ENCODE assay signal across 21 mouse cellular contexts in the genomic region with DNA sequence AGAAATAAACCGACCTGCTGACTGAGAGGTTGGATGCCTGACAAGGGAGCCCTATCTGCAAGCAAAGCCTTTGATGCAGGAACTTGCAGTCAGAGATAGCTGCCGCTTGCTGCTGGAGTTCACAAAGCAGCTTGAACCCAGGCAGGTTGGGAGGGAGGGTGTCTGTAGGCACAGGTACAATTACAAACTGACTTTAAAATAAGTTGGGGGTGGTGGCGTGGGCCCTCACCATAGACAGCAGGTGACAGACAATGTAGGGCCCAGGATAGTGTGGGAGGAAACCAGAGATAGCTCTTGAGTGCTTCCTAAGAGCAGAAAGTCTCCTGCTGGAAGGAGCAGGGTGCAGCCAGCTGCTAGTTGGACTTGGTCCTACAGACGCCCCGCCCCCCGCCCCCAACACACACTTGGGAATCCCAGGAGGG. TPM values are rescaled to one million over a fixed set of nuclear protein-coding genes. Genes with fewer than 3 reads are reported as not detected.
A peak's percentile ranks its signal among the peaks of the same experiment; 100 is the strongest.
DNase-seq lines count a peak whose midpoint lies in the region; ATAC-seq and TF ChIP-seq lines count a peak whose summit lies in the region.
"Had no signal": no experiment of that assay in that cellular context is flagged by ENCODE, and none has a peak within 500 bp of the region (broad histone marks: within the 10 kb centered on the region; RNA-seq: fewer than 3 reads in every experiment).

No protein-coding gene starts in this region.

- H3K36me3 ChIP-seq in E14TG2a.4 (ENCODE audit: insufficient read depth, low read length): peaks cover 12% of the 10 kb centered on the region
- peaks cover 14% of the 10 kb centered on the region for H3K36me3 ChIP-seq in erythroblast, embryonic 14.5 days (ENCODE audit: control insufficient read depth)
- no peaks in the 10 kb centered on the region for H3K36me3 ChIP-seq in liver, embryonic 16.5 days (ENCODE audit: control insufficient read depth, insufficient read depth)
- H3K36me3 ChIP-seq in heart, embryonic 12.5 days: no peaks in the 10 kb centered on the region
- H3K36me3 ChIP-seq: limb, embryonic 10.5 days; midbrain, embryonic 12.5 days had no signal

- H3K9ac ChIP-seq in liver, embryonic 16.5 days (ENCODE audit: low read depth, low read length): peak overlapping the region; percentile 50
- H3K9ac ChIP-seq in heart, embryonic 12.5 days: no peak overlapping the region
- H3K9ac ChIP-seq: midbrain, embryonic 12.5 days had no signal

- peak overlapping the region; percentile 83 for H3K27ac ChIP-seq in liver, embryonic 16.5 days (ENCODE audit: low read length)
- H3K27ac ChIP-seq in heart, embryonic 12.5 days (ENCODE audit: poor library complexity, severe bottlenecking): no peak overlapping the region
- H3K27ac ChIP-seq: layer of hippocampus, adult 2 months; limb, embryonic 10.5 days; midbrain, embryonic 12.5 days had no signal

- peak; percentile 69 for DNase-seq in ES-CJ7 (ENCODE audit: low read depth, low spot score)
- no peak for DNase-seq in ovary, adult 18-20 months (ENCODE audit: low spot score)
- no peak for DNase-seq in thymus, postnatal 36 days
- DNase-seq: adrenal gland, postnatal 36 days; cerebellum, postnatal 14 days; heart, postnatal 4 days; kidney, adult 11 months; kidney, postnatal 10 days; lung, adult 2 months; lung, postnatal 36 days had no signal

- H3K27me3 ChIP-seq in E14TG2a.4 (ENCODE audit: insufficient read depth, low read length): no peaks in the 10 kb centered on the region
- H3K27me3 ChIP-seq in erythroblast, embryonic 14.5 days (ENCODE audit: control insufficient read depth): peaks cover 11% of the 10 kb centered on the region
- no peaks in the 10 kb centered on the region for H3K27me3 ChIP-seq in liver, embryonic 16.5 days (ENCODE audit: control insufficient read depth, insufficient read depth, low read depth, low read length)
- H3K27me3 ChIP-seq in heart, embryonic 12.5 days (replicated peaks): peaks cover 25% of the 10 kb centered on the region

- 39% methylated on average over 6 of the region's 6 CpGs for WGBS in liver, embryonic 16.5 days (ENCODE audit: insufficient replicate concordance)
- WGBS in heart, embryonic 12.5 days: 53% methylated on average over 6 of the region's 6 CpGs

- no peak for ATAC-seq in liver, embryonic 16.5 days (ENCODE audit: low read depth)
- ATAC-seq in heart, embryonic 12.5 days (ENCODE audit: insufficient number of reproducible peaks, low FRiP score): no peak
- ATAC-seq: activated CD4-positive, CD25-positive, alpha-beta regulatory T cell, adult 4 months; forebrain, embryonic 14.5 days; hindbrain, embryonic 16.5 days had no signal

- H3K4me2 ChIP-seq in liver, embryonic 16.5 days (ENCODE audit: low read depth, low read length): peak overlapping the region; percentile 33
- no peak overlapping the region for H3K4me2 ChIP-seq in heart, embryonic 12.5 days
- H3K4me2 ChIP-seq: midbrain, embryonic 12.5 days had no signal

- H3K4me3 ChIP-seq in E14TG2a.4 (replicated peaks; ENCODE audit: low read length): peak overlapping the region; percentile 98
- peak overlapping the region; percentile 51 for H3K4me3 ChIP-seq in erythroblast, embryonic 14.5 days (replicated peaks)
- H3K4me3 ChIP-seq in liver, embryonic 16.5 days (ENCODE audit: low read depth, low read length): no peak overlapping the region
- no peak overlapping the region for H3K4me3 ChIP-seq in heart, embryonic 12.5 days
- H3K4me3 ChIP-seq: layer of hippocampus, adult 2 months; limb, embryonic 10.5 days; midbrain, embryonic 12.5 days had no signal

- no peak for TF ChIP-seq CTCF in E14TG2a.4 (conservative IDR thresholded peaks at IDR 0.05; ENCODE audit: low read length)

- peaks cover 66% of the 10 kb centered on the region for H3K4me1 ChIP-seq in E14TG2a.4 (replicated peaks; ENCODE audit: low read depth, low read length)
- H3K4me1 ChIP-seq in erythroblast, embryonic 14.5 days (ENCODE audit: control insufficient read depth): peaks cover 81% of the 10 kb centered on the region
- peaks cover 56% of the 10 kb centered on the region for H3K4me1 ChIP-seq in liver, embryonic 16.5 days (ENCODE audit: control insufficient read depth, low read depth, low read length)
- H3K4me1 ChIP-seq in heart, embryonic 12.5 days (replicated peaks): 0 out of 2 replicates have a peak, but pooled peaks cover 7% of the 10 kb centered on the region

- no peaks in the 10 kb centered on the region for H3K9me3 ChIP-seq in E14TG2a.4 (ENCODE audit: low read length)
- H3K9me3 ChIP-seq in erythroblast, embryonic 14.5 days (ENCODE audit: control insufficient read depth, low read length): peaks cover 3% of the 10 kb centered on the region
- no peaks in the 10 kb centered on the region for H3K9me3 ChIP-seq in liver, embryonic 16.5 days (replicated peaks; ENCODE audit: control insufficient read depth, low read length)
- no peaks in the 10 kb centered on the region for H3K9me3 ChIP-seq in heart, embryonic 12.5 days (replicated peaks)
- H3K9me3 ChIP-seq: limb, embryonic 10.5 days; midbrain, embryonic 12.5 days had no signal

RNA-seq across cellular contexts. Expression of a gene that starts 2.9 kb away (rescaled TPM):
- polyA plus RNA-seq in erythroblast, embryonic 14.5 days (2012): 86.9 and 108 TPM in 2 replicates
- polyA plus RNA-seq in liver, embryonic 16.5 days (2015; fragmentation: Nextera tagmentation; extraction: Ambion mirVana): 256 and 283 TPM in 2 replicates
- polyA plus RNA-seq in heart, embryonic 12.5 days (2016; fragmentation: Nextera tagmentation; extraction: Ambion mirVana): 52.7 and 55.1 TPM in 2 replicates

RNA-seq across cellular contexts. Expression of a gene that starts 42.2 kb away (rescaled TPM):
- polyA plus RNA-seq in erythroblast, embryonic 14.5 days (2012): not detected in 2 replicates
- 0.36 and 0.54 TPM in 2 replicates for polyA plus RNA-seq in liver, embryonic 16.5 days (2015; fragmentation: Nextera tagmentation; extraction: Ambion mirVana)
- polyA plus RNA-seq in heart, embryonic 12.5 days (2016; fragmentation: Nextera tagmentation; extraction: Ambion mirVana): 0.42 and 0.67 TPM in 2 replicates
- polyA plus RNA-seq: neural tube, embryonic 14.5 days had no signal

RNA-seq across cellular contexts. Expression of a gene that starts 45.7 kb away (rescaled TPM):
- 0.05 TPM in 1 of 2 replicates, not detected in the other for polyA plus RNA-seq in erythroblast, embryonic 14.5 days (2012)
- 9.2 and 9.9 TPM in 2 replicates for polyA plus RNA-seq in liver, embryonic 16.5 days (2015; fragmentation: Nextera tagmentation; extraction: Ambion mirVana)
- 34.8 and 43.1 TPM in 2 replicates for polyA plus RNA-seq in heart, embryonic 12.5 days (2016; fragmentation: Nextera tagmentation; extraction: Ambion mirVana)

Comparison
In these comparisons a context has a peak if more than half of its experiments do, and no peak if none do; other contexts are left out.
1. H3K4me3 ChIP-seq: peak in E14TG2a.4 (single experiment) and erythroblast, embryonic 14.5 days (single experiment); none in liver, embryonic 16.5 days (single experiment) and heart, embryonic 12.5 days (single experiment).